Mouse (Mus musculus) cerebellum, adult 18-20 months (tissue): ENCODE results near the gene Clcn6.

Source experiments
- DNase-seq, 2 experiments: peaks; one replicate each; pipeline ENCODE4 v3.0.0; 2021

The Clcn6 gene

DNA sequence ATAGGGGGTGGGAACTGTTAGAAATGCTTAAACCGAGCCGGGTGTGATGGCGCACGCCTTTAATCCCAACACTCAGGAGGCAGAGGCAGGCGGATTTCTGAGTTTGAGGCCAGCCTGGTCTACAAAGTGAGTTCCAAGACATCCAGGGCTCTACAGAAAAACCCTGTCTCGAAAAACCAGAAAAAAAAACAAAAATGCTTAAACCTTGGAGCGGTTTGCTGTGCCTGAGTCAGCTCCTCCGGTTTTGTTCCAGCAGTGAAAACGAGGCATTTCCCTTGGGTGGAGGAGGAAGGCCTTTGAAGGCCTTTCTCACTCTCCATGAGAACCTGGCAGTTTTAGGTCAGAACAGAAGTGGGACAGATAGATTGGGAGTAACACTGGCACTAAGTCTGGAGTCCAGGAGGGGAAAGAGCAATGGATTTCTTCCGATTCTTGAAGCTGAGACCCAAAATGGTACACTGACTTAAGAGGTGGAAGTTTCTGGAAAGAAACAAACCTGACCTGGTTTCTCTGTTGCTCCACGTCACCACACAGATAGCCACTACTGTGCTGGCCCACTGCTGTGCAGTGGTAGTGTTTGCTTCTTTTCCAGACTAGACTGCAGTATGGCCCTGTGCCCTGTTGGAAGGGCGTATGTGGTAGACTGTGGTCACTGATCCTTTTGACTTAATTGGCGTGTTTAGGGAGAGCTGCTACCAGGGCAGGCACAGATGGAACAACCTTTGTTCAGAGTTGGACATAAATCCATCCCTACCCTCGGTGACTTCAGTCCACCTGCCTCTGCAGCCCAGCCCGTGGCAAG lies 1.6 kb upstream of the Clcn6 start:
- peak in 1 of 2 experiments; percentile 39 for DNase-seq

DNA sequence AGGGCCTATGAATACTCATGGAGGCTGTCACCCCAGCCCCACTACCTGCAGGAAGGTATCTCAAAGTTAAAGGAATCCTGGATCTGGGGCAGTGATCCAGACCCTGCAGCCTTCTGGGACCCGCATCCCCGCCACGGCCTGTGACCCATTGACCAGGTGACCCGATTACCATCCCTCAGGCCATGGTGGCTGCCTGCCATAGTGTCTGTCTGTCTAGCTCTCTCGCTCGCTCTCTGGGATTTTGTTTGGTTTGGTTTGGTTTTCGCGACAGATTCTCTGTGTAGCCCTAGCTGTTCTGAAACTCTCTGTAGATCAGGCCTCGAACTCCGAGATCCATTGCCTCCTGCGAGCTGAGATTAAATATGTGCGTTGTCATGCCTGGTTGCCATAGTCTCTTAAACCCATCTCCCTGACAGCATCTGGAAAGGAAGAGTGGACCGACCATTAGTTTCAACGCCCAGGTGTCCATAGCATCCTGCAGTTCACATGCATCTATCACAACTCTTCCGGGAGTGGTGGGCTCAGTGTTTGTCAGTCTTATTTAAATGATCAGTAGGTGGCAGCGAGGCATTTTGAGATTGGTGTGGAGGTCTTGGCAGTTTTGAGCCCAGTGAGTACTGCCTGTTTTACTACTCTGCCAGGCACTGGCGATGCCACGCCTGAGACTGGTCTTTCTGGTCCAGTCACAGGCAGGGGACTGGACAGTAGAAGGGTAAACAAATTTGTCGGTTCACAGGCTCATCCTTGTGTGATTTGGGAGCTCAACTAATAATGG lies 820 bp upstream of the Clcn6 start:
- DNase-seq: peak in 1 of 2 experiments; percentile 38

GRCm38 (mm10) chr4:148038079-148038599 lies 482 bp downstream of the Clcn6 start:
- DNase-seq: no peak

DNA sequence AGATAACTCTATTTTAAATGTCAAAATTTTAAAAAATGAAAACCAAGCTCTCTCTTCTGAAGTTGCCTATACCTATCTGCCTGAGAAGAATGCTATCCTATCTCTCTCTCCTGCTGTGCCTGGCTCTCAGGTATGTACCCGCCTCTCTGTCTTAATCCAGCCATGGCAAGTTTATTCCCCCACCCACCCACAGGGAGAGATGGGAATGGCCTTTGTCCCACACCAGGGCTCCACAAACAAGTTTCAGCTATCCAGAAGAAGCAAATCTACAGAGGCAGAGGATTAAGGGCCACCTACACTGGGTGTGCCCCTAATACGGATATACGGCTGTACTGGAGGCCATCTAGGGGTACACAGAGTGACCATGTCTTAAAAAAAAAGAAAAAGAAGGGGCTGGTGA lies 3.2 kb downstream of the Clcn6 start:
- no peak for DNase-seq

DNA sequence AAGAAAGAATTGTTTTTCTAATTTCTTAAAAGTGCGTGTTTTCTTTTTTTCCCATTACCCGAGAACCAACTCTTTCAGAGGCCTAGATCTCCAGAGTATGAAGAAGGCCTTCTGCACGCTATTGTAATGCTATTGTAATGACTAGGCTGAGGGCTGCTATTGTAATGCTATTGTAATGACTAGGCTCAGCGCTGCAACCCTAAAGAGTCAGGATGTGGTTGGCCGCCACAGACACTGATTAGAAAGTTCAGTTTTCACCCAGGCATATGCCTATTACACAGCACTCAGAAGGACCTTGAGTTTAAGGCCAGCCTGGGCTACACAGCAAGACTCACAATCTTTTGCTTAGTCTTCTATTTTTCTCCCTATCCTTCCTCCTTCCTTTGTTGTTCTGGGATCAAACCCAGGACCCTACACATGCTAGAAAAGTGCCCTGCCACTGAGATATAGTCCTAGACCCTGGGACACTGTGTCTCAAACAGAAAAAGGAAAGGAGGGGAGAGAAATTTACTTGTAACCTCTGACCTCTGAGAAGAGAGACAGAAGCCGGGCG lies 4.7 kb downstream of the Clcn6 start:
- no peak for DNase-seq

GRCm38 (mm10) chr4:148030506-148030905 lies 8.1 kb downstream of the Clcn6 start:
- DNase-seq: no peak

GRCm38 (mm10) chr4:148029297-148029696 lies 9.3 kb downstream of the Clcn6 start:
- DNase-seq: no peak

GRCm38 (mm10) chr4:148024003-148024402 lies 14.6 kb downstream of the Clcn6 start:
- no peak for DNase-seq

- DNase-seq: no peak
Observed at GRCm38 (mm10) chr4:148018410-148018809, 20.2 kb downstream of the Clcn6 start.

- DNase-seq: no peak
Observed at GRCm38 (mm10) chr4:148016981-148017380, 21.6 kb downstream of the Clcn6 start.

DNA sequence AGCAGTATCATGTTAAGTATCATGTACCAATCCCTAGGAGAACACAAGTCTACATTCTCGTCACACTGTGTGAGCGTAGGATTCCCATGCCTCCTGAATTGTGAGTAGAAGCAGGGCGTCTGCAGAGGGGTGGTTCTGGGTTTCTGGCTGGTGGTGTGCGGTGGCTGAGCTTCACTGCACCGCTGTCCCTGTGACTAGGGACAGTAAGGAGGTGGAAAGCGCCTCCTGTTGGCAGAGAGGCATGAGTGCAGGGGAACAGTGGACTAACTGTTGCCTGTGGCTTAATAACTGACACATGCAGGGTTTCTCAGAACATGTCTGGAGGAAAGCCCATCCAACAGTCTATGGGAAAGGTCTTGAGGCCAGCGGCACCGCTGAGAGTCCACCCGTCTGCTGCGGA lies 23.2 kb downstream of the Clcn6 start:
- DNase-seq: no peak

DNA sequence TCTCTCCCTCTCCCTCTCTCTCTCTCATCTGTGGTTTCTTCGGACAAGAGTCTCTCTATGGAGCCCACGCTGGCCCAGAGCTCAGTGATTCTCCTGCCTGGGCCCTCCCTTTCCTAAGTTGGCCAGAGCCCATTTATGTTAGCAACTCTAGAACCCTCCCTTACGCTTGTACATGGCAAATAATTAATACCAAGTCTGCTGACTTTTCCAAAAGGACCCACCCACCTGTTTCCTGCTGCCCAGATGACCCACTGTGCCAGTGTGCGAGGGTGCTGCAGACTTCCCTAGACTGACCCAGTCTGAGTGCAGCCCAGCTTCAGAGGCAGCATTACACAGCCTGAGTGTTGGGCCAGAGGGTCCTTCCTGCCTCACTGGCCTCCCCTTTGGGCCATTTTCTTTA lies 26.4 kb downstream of the Clcn6 start:
- no peak for DNase-seq

DNA sequence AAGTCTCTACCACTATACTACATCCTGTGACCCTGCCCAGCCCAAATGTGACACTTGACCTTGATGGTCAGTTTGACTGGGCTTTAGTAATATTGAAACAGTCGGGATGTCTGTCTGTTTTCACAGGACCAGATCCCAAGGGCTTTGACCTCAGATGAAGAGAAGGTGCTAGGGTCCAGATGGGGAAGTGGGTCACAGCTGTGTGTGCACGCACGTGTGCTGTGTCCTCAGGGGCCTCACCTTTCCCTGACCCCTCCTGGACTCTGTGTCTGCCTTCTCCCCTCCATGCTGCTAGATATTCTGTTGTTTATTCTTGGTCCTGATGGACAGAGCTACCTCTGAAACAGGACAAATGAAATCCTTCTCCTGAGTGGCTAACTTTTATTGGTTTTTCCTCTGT lies 27.3 kb downstream of the Clcn6 start:
- DNase-seq: no peak

GRCm38 (mm10) chr4:148009641-148010040 lies 29.0 kb downstream of the Clcn6 start:
- no peak for DNase-seq

- peak; percentile 30 to 40 for DNase-seq
Observed at GRCm38 (mm10) chr4:148008412-148008811, 30.2 kb downstream of the Clcn6 start.

DNA sequence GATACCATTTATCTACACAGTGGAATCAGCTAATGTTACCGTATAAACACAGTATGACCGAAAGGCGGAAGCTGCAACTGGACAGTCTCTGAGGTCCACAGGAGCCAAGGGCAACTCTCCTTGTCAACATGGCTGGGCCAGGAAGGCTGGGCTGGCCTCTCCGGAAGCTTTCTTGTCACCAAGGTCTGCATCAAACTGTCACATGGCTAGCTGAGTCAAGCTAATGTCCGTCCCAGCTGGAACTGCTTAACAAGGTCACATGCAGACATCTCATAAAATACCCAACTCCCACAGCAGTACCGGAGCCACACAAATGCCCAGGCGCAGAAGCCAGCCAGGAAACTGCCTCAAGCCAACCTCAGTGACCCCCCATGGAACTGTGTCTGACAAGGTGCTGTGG lies 34.3 kb downstream of the Clcn6 start:
- DNase-seq: no peak

- DNase-seq: no peak
Observed at GRCm38 (mm10) chr4:148001866-148002265, 36.8 kb downstream of the Clcn6 start.

DNA sequence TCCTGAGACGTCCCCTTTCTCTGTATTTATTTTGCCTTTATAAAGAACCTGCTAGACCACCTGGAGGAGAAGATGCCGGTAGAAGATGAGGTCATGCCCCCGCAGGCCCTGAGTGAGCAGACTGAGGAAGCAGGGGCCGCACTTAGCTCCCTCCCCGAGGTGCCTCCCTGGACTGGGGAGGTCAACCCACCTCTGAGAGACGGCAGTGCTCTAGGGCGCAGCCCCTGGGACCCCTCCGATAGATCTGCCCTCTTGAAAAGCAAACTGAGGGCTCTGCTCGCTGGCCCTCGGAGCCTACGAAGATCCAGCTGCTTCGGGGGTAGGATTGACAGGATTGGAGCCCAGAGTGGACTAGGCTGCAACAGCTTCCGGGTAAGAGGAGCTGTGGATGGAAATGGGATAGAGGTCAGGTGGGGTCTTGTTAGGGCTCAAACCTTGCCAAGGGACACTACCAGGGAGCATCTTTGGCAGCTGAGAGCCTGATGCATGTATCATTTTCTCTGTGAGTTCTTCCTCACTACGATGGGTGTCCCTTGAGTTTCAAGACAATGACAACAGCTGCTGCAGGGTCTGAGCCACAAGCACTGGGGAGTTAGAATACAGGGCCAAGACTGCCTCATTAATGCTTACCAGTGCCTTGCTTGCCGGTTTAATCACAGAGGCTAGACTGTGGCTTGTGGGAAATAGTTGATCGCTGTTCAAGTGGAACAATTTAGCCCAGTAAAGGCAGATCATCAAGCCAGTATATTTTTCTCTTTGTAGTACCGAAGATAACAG lies 37.4 kb downstream of the Clcn6 start:
- DNase-seq: no peak

DNA sequence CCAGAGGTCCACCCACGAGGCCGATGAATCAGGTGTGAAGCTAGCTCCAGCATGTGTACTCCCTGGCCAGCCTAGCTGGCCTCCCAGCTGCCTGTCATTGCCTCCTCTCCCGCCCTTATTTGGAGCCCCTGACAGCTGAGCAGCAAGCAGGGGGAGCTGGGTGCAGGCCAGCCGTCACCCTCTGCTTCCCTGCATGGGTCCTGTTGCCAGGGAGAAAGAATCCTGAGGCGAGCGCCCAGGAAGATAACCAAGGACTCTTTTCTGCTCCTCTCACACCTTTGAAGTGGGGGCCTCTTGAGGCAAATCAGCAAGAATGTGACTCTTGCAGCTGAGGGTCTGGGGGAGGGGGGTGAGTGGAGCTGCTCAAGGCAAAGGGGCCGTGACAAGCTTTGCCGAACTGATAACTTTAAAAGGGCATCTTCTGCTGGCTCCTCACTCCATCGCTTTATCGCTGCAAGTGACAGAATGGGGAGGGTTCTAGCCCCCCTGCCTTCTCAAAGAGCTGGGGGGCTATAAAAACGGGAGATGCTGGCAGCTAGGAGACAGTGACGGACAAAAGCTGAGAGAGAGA lies 38.3 kb downstream of the Clcn6 start, which contains the start of gene Nppa:
Nppa (plus strand) TSS at position 521 of the 571 bp plus-strand sequence.
- DNase-seq: no peak

GRCm38 (mm10) chr4:147995311-147995710 lies 43.3 kb downstream of the Clcn6 start:
- no peak for DNase-seq

- DNase-seq: no peak
Observed at GRCm38 (mm10) chr4:147993571-147994095, 45.0 kb downstream of the Clcn6 start.
